Mouse (Mus musculus) neural tube, embryonic 11.5 days (tissue): ENCODE measurements around the gene Ctu1. TPM values are rescaled to one million over a fixed set of nuclear protein-coding genes. Genes with fewer than 3 reads are reported as not detected.

Experiments used
- ATAC-seq: fragments of 200-750 bp; cut with Nextera tagmentation; 2 replicates; pipeline ENCODE4 v1.8.0; 2017; ENCODE audit warnings: moderate number of reproducible peaks, mild to moderate bottlenecking, moderate TSS enrichment, moderate library complexity; ENCODE audit not compliant: insufficient read depth, low FRiP score, low TSS enrichment
- DNase-seq: peaks from one replicate; pipeline ENCODE4 v3.0.0-alpha.2; 2015; ENCODE audit warnings: low spot score
- H3K27ac ChIP-seq: fragments of 300-500 bp; sonication (generic); 2 replicates; pipeline ENCODE4 v1.5.1; 2014; ENCODE audit warnings: low read depth, mild to moderate bottlenecking, low read length
- H3K27me3 ChIP-seq: fragments of 300-500 bp; sonication (generic); 2 replicates; pipeline ENCODE4 v1.6.1; 2014; ENCODE audit warnings: mild to moderate bottlenecking, low read length, mixed read lengths; ENCODE audit not compliant: control insufficient read depth, insufficient read depth
- H3K36me3 ChIP-seq: fragments of 300-500 bp; sonication (generic); 2 replicates; pipeline ENCODE4 v1.6.1; 2014; ENCODE audit warnings: mild to moderate bottlenecking, low read length, moderate library complexity, mixed read lengths; ENCODE audit not compliant: control insufficient read depth, insufficient read depth
- H3K4me1 ChIP-seq: fragments of 300-500 bp; sonication (generic); 2 replicates; pipeline ENCODE4 v1.6.1; 2014; ENCODE audit warnings: low read length, mixed read lengths; ENCODE audit not compliant: control insufficient read depth, insufficient read depth
- H3K4me2 ChIP-seq: fragments of 300-500 bp; sonication (generic); 2 replicates; pipeline ENCODE4 v1.6.1; 2014; ENCODE audit warnings: low read depth, mild to moderate bottlenecking, moderate library complexity
- H3K4me3 ChIP-seq: fragments of 300-500 bp; sonication (generic); 2 replicates; pipeline ENCODE4 v1.5.1; 2014; ENCODE audit warnings: low read depth, low read length
- H3K9ac ChIP-seq: fragments of 300-500 bp; sonication (generic); 2 replicates; pipeline ENCODE4 v1.6.1; 2014; ENCODE audit warnings: mild to moderate bottlenecking, low read length
- H3K9me3 ChIP-seq: fragments of 300-500 bp; sonication (generic); 2 replicates; pipeline ENCODE4 v1.6.1; 2016; ENCODE audit warnings: low read length; ENCODE audit not compliant: control insufficient read depth
- WGBS: fragments of 180-500 bp; shearing (Covaris S2); extraction: QIAGEN DNeasy Blood & Tissue Kit; methylation state at CpG from one replicate; pipeline ENCODE4 v1.1.7; 2014; 5-methylcytosine and 5-hydroxymethylcytosine counted together
- polyA plus RNA-seq: library from polyadenylated mRNA; unstranded; fragments of >200 nt; fragmentation: Nextera tagmentation; extraction: Ambion mirVana; gene quantifications from 2 replicates; pipeline ENCODE4 v1.2.1, GENCODE M21; 2014

The Ctu1 gene
- polyA plus RNA-seq, 1 experiment from 2014 or later: 11.0 TPM

DNA sequence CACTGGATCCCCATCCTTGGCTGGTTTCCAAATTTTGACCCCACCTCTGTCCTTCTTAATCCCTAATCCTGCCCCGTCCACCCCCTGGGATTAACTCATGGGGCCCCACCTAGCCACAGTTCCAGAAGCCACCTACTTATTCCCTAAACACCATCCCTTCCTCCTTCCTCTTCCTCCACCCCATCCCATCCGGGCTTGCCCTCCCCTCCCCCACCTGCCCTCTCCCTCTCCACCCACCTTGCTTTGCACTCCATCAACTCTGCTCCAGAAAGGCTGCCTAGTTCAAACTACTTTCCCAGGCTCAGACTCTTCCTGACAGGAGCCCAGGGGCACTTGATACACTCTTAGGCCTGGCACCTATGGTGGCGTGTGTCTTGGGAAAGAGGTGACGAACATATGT, 40.5 kb downstream of the Ctu1 start, which contains the start of gene Klk13:
Gene Klk13 (plus strand): TSS at position 301 of the 400 bp plus-strand sequence.
- no peaks in the 10 kb centered on the region for H3K36me3 ChIP-seq
- no peaks in the 10 kb centered on the region for H3K9me3 ChIP-seq
- no peak within 1 kb of the TSS for H3K9ac ChIP-seq
- ATAC-seq: no peak
- no peaks in the 10 kb centered on the region for H3K4me1 ChIP-seq
- DNase-seq: no peak
- 55% methylated on average over 4 of the region's 4 CpGs for WGBS
- no peak within 1 kb of the TSS for H3K4me3 ChIP-seq
- 0 out of 2 replicates have a peak, but pooled peaks cover 2% of the 10 kb centered on the region for H3K27me3 ChIP-seq
- no peak within 1 kb of the TSS for H3K27ac ChIP-seq
- H3K4me2 ChIP-seq: no peak within 1 kb of the TSS

DNA sequence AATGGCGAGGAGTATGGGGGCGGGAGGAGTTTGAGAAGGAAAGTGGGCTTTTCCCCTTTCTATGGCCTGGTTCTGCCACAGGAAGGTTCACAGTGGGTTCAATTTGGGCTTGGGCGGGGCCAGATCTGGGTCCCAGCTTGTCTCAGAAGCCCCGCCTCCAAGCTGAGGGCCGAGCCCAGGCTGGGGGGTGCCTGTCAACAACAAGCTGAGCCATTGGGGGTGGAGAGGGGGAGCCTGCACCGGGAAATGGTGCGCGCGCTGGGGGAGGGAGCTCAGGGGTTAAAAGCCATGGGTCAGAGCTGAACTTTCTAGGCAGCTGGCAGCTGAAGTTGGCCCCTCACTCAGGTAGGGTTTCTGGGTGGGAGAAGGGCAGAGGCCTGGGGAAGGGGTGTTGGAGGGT, 41.1 kb downstream of the Ctu1 start:
- Histone ChIP-seq H3K4me3 (no peak overlapping the region), H3K4me2 (no peak overlapping the region), H3K4me1 (no peaks in the 10 kb centered on the region), H3K27ac (no peak overlapping the region), H3K9me3 (no peaks in the 10 kb centered on the region), H3K27me3 (0 out of 2 replicates have a peak, but pooled peaks cover 2% of the 10 kb centered on the region), H3K36me3 (no peaks in the 10 kb centered on the region), H3K9ac (no peak overlapping the region)
- DNase-seq (no peak), ATAC-seq (no peak)
- WGBS: 7% methylated on average over 9 of the region's 9 CpGs

DNA sequence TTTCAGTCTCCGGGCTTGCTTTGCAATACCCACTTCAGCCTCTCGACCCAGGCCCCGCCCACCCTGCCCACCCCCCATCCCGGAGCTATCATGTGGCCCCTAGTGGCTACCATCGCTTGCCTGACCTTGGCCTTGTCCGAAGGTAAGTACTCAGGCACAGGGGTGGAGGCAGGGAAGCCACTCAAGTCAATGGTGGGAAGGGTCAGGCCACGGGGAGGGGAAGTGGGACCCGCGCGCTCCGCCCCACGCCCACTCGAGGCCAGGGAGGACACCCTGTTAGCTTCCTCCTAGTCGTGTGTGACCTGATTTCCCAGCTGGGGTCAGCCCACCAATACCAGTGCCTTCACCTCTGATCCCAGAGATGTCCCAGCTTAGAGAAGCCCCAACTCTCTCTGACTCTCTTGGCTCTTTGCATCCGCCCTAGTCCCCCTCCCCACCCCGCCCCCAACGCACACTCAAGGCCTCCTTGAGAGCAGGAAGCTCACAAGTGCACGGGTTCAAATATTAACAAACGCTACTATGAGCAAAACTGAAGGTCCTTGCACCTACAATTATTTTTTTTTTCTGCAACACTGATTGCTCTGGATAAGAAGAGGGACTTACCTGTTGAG, 42.0 kb downstream of the Ctu1 start:
- no peaks in the 10 kb centered on the region for H3K4me1 ChIP-seq
- H3K4me2 ChIP-seq: no peak overlapping the region
- no peak for DNase-seq
- no peak overlapping the region for H3K27ac ChIP-seq
- WGBS: 12% methylated on average over 18 of the region's 19 CpGs
- H3K4me3 ChIP-seq: no peak overlapping the region; the same call in 1 of the 2 replicates
- H3K9ac ChIP-seq: no peak overlapping the region
- 0 out of 2 replicates have a peak, but pooled peaks cover 2% of the 10 kb centered on the region for H3K27me3 ChIP-seq
- no peak for ATAC-seq
- no peaks in the 10 kb centered on the region for H3K9me3 ChIP-seq
- H3K36me3 ChIP-seq: no peaks in the 10 kb centered on the region

Other genes with a start within 250 kb of the Ctu1 start
- gene Lim2, start 244.3 kb upstream of the Ctu1 start, polyA plus RNA-seq: not detected in 2 replicates
- gene Nkg7, start 234.9 kb upstream of the Ctu1 start, polyA plus RNA-seq: not detected in 2 replicates
- gene Cldnd2, start 231.2 kb upstream of the Ctu1 start, polyA plus RNA-seq: not detected in 2 replicates
- 207 and 224 TPM in 2 replicates for gene Etfb, start 227.9 kb upstream of the Ctu1 start, polyA plus RNA-seq
- gene Gm45233, start 227.9 kb upstream of the Ctu1 start, polyA plus RNA-seq: not detected in 2 replicates
- gene Vsig10l, start 208.9 kb upstream of the Ctu1 start, polyA plus RNA-seq: 2.0 and 4.0 TPM in 2 replicates
- 2.4 and 2.7 TPM in 2 replicates for gene Iglon5, start 181.9 kb upstream of the Ctu1 start, polyA plus RNA-seq
- gene 4931406B18Rik, start 166.1 kb upstream of the Ctu1 start, polyA plus RNA-seq: not detected in 2 replicates
- gene Cd33, start 127.6 kb upstream of the Ctu1 start, polyA plus RNA-seq: 1.2 and 1.3 TPM in 2 replicates
- gene Zfp658, start 109.8 kb upstream of the Ctu1 start, polyA plus RNA-seq: 7.7 and 8.9 TPM in 2 replicates
- 18.4 and 19.3 TPM in 2 replicates for gene Zfp719, start 92.4 kb upstream of the Ctu1 start, polyA plus RNA-seq
- gene Zfp819, start 64.8 kb upstream of the Ctu1 start, polyA plus RNA-seq: 0.25 and 0.64 TPM in 2 replicates
- gene Ceacam18, start 37.3 kb upstream of the Ctu1 start, polyA plus RNA-seq: not detected in 2 replicates
- gene Siglece, start 11.9 kb upstream of the Ctu1 start, polyA plus RNA-seq: 0.34 TPM in 1 of 2 replicates, not detected in the other
- gene Klk14, start 18.4 kb downstream of the Ctu1 start, polyA plus RNA-seq: not detected in 2 replicates
- 0.39 TPM in 1 of 2 replicates, not detected in the other for gene Klk13, start 40.6 kb downstream of the Ctu1 start, polyA plus RNA-seq
- gene Klk12, start 96.9 kb downstream of the Ctu1 start, polyA plus RNA-seq: not detected in 2 replicates
- not detected in 2 replicates for gene Klk11, start 102.6 kb downstream of the Ctu1 start, polyA plus RNA-seq
- not detected in 2 replicates for gene Klk10, start 109.0 kb downstream of the Ctu1 start, polyA plus RNA-seq
- gene Klk9, start 119.9 kb downstream of the Ctu1 start, polyA plus RNA-seq: not detected in 2 replicates
- 8.6 and 9.4 TPM in 2 replicates for gene Klk8, start 125.6 kb downstream of the Ctu1 start, polyA plus RNA-seq
- gene Klk7, start 139.3 kb downstream of the Ctu1 start, polyA plus RNA-seq: not detected in 2 replicates
- gene Klk6, start 152.5 kb downstream of the Ctu1 start, polyA plus RNA-seq: not detected in 2 replicates
- not detected in 2 replicates for gene Klk5, start 170.0 kb downstream of the Ctu1 start, polyA plus RNA-seq
- gene Klk4, start 209.1 kb downstream of the Ctu1 start, polyA plus RNA-seq: not detected in 2 replicates